Mouse (Mus musculus) left cerebral cortex, postnatal 36 days (tissue): ENCODE data around the gene Olfr578. TPM values are rescaled to one million over a fixed set of nuclear protein-coding genes. Genes with fewer than 3 reads are reported as not detected.

Source experiments
- DNase-seq, 2 experiments: peaks; one replicate each; pipeline ENCODE4 v3.0.0; 2021 to 2022; ENCODE audit warnings: low spot score in 2 of 2, mixed read lengths in 1 of 2
- intact Hi-C: fragments of 180-260 bp; cut with DNase I; formaldehyde crosslinking; loops from one replicate; pipeline ENCODE4 v1.15.1; 2025
- total RNA-seq, 2 experiments: library from RNA; stranded (reverse); gene quantifications; 2 replicates each; pipeline ENCODE4 v1.2.3; 2021

Gene Olfr578
- total RNA-seq = not detected

- DNase-seq = no peak
- intact Hi-C loops = no loop called here
Observed at GRCm38 (mm10) chr7:102989224-102989623, at the start of gene Olfr578. TSS of gene Olfr578 (minus strand) at chr7:102989324.

- intact Hi-C loops = no loop called here
- no peak for DNase-seq
Observed at GRCm38 (mm10) chr7:103037724-103038123, 48.6 kb upstream of the Olfr578 start, which contains the start of gene Olfr582. TSS of gene Olfr582 (plus strand) at chr7:103038024.

GRCm38 (mm10) chr7:102975843-102976242, 13.3 kb downstream of the Olfr578 start, which contains the start of gene Olfr577:
TSS of gene Olfr577 (minus strand) at chr7:102975943.
- intact Hi-C loops = no loop called here
- no peak for DNase-seq

- intact Hi-C loops = no loop called here
- DNase-seq = no peak
Observed at GRCm38 (mm10) chr7:102974399-102974798, 14.7 kb downstream of the Olfr578 start.

- DNase-seq = no peak
Observed at GRCm38 (mm10) chr7:102962360-102962759, 26.8 kb downstream of the Olfr578 start, which contains the start of gene Olfr576. TSS of gene Olfr576 (plus strand) at chr7:102962660.

GRCm38 (mm10) chr7:102958593-102958992, 30.5 kb downstream of the Olfr578 start, which contains the start of gene Olfr575:
TSS of gene Olfr575 (minus strand) at chr7:102958775.
- intact Hi-C loops = no loop called here
- DNase-seq = no peak

More at GRCm38 (mm10) chr7:102962360-102962759, 26.8 kb downstream of the Olfr578 start, which contains the start of gene Olfr576:
- intact Hi-C loops = no loop called here

GRCm38 (mm10) chr7:102958137-102958536, 31.0 kb downstream of the Olfr578 start:
- DNase-seq = no peak
- intact Hi-C loops = no loop called here

GRCm38 (mm10) chr7:102950732-102951131, 38.4 kb downstream of the Olfr578 start:
- no peak for DNase-seq
- intact Hi-C loops = no loop called here

GRCm38 (mm10) chr7:102948167-102948566, 41.0 kb downstream of the Olfr578 start, which contains the start of gene Olfr574:
TSS of gene Olfr574 (plus strand) at chr7:102948467.
- intact Hi-C loops = no loop called here
- no peak for DNase-seq

GRCm38 (mm10) chr7:102943417-102943816, 45.7 kb downstream of the Olfr578 start:
- intact Hi-C loops = no loop called here
- no peak for DNase-seq

- DNase-seq = no peak
- intact Hi-C loops = no loop called here
Observed at GRCm38 (mm10) chr7:102942475-102942874, 46.6 kb downstream of the Olfr578 start, which contains the start of gene Olfr573-ps1. TSS of gene Olfr573-ps1 (minus strand) at chr7:102942575.

Other genes with a start within 250 kb of the Olfr578 start
- gene Olfr560, start 230.0 kb downstream of the Olfr578 start, total RNA-seq = under 1 TPM; 0.27 to 0.54 TPM
- under 1 TPM; 0.72 to 0.77 TPM for gene Olfr78, start 229.9 kb downstream of the Olfr578 start, total RNA-seq
- gene Olfr561, start 218.1 kb downstream of the Olfr578 start, total RNA-seq = not detected
- not detected for gene Olfr564, start 185.8 kb downstream of the Olfr578 start, total RNA-seq
- gene Olfr566, start 130.6 kb downstream of the Olfr578 start, total RNA-seq = not detected
- not detected for gene Olfr568, start 112.2 kb downstream of the Olfr578 start, total RNA-seq
- gene Olfr569, start 98.4 kb downstream of the Olfr578 start, total RNA-seq = not detected
- not detected for gene Olfr570, start 94.7 kb downstream of the Olfr578 start, total RNA-seq
- gene Olfr571, start 71.8 kb downstream of the Olfr578 start, total RNA-seq = not detected
- gene Olfr572, start 64.9 kb downstream of the Olfr578 start, total RNA-seq = not detected
- gene Olfr573-ps1, start 46.7 kb downstream of the Olfr578 start, total RNA-seq = not detected
- not detected for gene Olfr574, start 40.9 kb downstream of the Olfr578 start, total RNA-seq
- not detected for gene Olfr575, start 30.5 kb downstream of the Olfr578 start, total RNA-seq
- gene Olfr576, start 26.7 kb downstream of the Olfr578 start, total RNA-seq = not detected
- not detected for gene Olfr577, start 13.4 kb downstream of the Olfr578 start, total RNA-seq
- gene Olfr582, start 48.7 kb upstream of the Olfr578 start, total RNA-seq = not detected
- not detected for gene Olfr583, start 62.0 kb upstream of the Olfr578 start, total RNA-seq
- gene Olfr584, start 92.6 kb upstream of the Olfr578 start, total RNA-seq = not detected
- not detected for gene Olfr585, start 108.4 kb upstream of the Olfr578 start, total RNA-seq
- not detected for gene Olfr586, start 136.3 kb upstream of the Olfr578 start, total RNA-seq
- gene Olfr588-ps1, start 151.6 kb upstream of the Olfr578 start, total RNA-seq = not detected
- not detected for gene Olfr589, start 167.0 kb upstream of the Olfr578 start, total RNA-seq
- not detected for gene Olfr591, start 189.0 kb upstream of the Olfr578 start, total RNA-seq
- gene Olfr592, start 195.5 kb upstream of the Olfr578 start, total RNA-seq = not detected
- gene Olfr593, start 222.5 kb upstream of the Olfr578 start, total RNA-seq = not detected
- gene Olfr594, start 227.7 kb upstream of the Olfr578 start, total RNA-seq = not detected